In genomic region chr12:101975601-101976571, GRCm38 (mm10) we compare ENCODE assay signal across 8 mouse cellular contexts. TPM values are rescaled to one million over a fixed set of nuclear protein-coding genes. Genes with fewer than 3 reads are reported as not detected.
A peak's percentile ranks its signal among the peaks of the same experiment; 100 is the strongest.
DNase-seq lines count a peak whose midpoint lies in the region; ATAC-seq lines count a peak whose summit lies in the region.

Cpsf2 (plus strand) TSS chr12:101975988.

- ATAC-seq in hindbrain, embryonic 16.5 days: peak; percentile 98

- H3K27ac ChIP-seq in hindbrain, embryonic 16.5 days (ENCODE audit: low read depth, low read length): peak within 1 kb of the TSS; percentile 95
- H3K27ac ChIP-seq in macrophage: peak within 1 kb of the TSS; percentile 90

- DNase-seq in R1 (ENCODE audit: low read depth, low spot score): peak; percentile 87
- DNase-seq in cerebellum, postnatal 25 days: peak; percentile 88 to 94
- DNase-seq in frontal cortex, postnatal 36 days (ENCODE audit: low spot score in 2 of 2): peak; percentile 89 to 94
- DNase-seq in left cerebral cortex, adult 18-20 months (ENCODE audit: low spot score in 2 of 2): peak; percentile 67 to 86
- DNase-seq in right cerebral cortex, adult 18-20 months: peak; percentile 87
- peak; percentile 28 for DNase-seq in urinary bladder, postnatal 10 days (ENCODE audit: low spot score)

- peaks cover 18% of the 10 kb centered on the region for H3K4me1 ChIP-seq in hindbrain, embryonic 16.5 days (ENCODE audit: control insufficient read depth, insufficient read depth, low read depth, low read length)

- peak within 1 kb of the TSS; percentile 84 for H3K4me2 ChIP-seq in hindbrain, embryonic 16.5 days (ENCODE audit: low read length)

- no peaks in the 10 kb centered on the region for H3K9me3 ChIP-seq in hindbrain, embryonic 16.5 days (ENCODE audit: control insufficient read depth, low read length)

- H3K79me2 ChIP-seq in macrophage (ENCODE audit: inconsistent target): peaks cover 91% of the 10 kb centered on the region

- H3K27me3 ChIP-seq in hindbrain, embryonic 16.5 days (replicated peaks; ENCODE audit: control insufficient read depth, insufficient read depth, low read length): no peaks in the 10 kb centered on the region

- under 1% methylated on average over 51 of the region's 77 CpGs for WGBS in hindbrain, embryonic 16.5 days
- under 1% methylated on average over 67 of the region's 77 CpGs for WGBS in macrophage (ENCODE audit: missing documents)

- H3K4me3 ChIP-seq in hindbrain, embryonic 16.5 days (ENCODE audit: low read length): peak within 1 kb of the TSS; percentile 90
- peak within 1 kb of the TSS; percentile 89 for H3K4me3 ChIP-seq in macrophage (ENCODE audit: inconsistent target)

- H3K36me3 ChIP-seq in hindbrain, embryonic 16.5 days (ENCODE audit: control insufficient read depth, insufficient read depth, low read length): no peaks in the 10 kb centered on the region
- H3K36me3 ChIP-seq in macrophage (ENCODE audit: inconsistent target): no peaks in the 10 kb centered on the region

- H3K9ac ChIP-seq in hindbrain, embryonic 16.5 days (ENCODE audit: low read depth, low read length): peak within 1 kb of the TSS; percentile 79

RNA-seq across cellular contexts. Expression of gene Cpsf2, which starts in this region (rescaled TPM):
- 30.1 and 31.8 TPM in 2 replicates for polyA plus RNA-seq in hindbrain, embryonic 16.5 days (2015; fragmentation: Nextera tagmentation; extraction: Ambion mirVana)
- 10 to 100 TPM; 26.4 to 27.4 TPM for total RNA-seq in left cerebral cortex, adult 18-20 months (2021)
- 10 to 100 TPM; 10.6 to 24.1 (median 17.5) TPM for total RNA-seq in macrophage (2018; cell fraction: chromatin; rRNA removed)
- 10 to 100 TPM; 26.3 to 37.0 (median 31.0) TPM for total RNA-seq in macrophage (2018; cell fraction: cytosol; rRNA removed)
- 10 to 100 TPM; 14.4 to 39.2 (median 26.8) TPM for total RNA-seq in macrophage (2018; cell fraction: nucleus; rRNA removed)
- polyA plus RNA-seq in macrophage (2018): 24.5 to 29.8 TPM (median 25.4 TPM) in 3 replicates

Comparison
In these comparisons a context has a peak if more than half of its experiments do, and no peak if none do; other contexts are left out.
1. Peak in every context shown above with its lines: DNase-seq, ATAC-seq, H3K4me3 ChIP-seq and H3K27ac ChIP-seq.
2. DNase-seq: peak in every context shown above with its lines; median percentile 92 in frontal cortex, postnatal 36 days; 91 in cerebellum, postnatal 25 days; 87 in R1; 87 in right cerebral cortex, adult 18-20 months; 76 in left cerebral cortex, adult 18-20 months; 28 in urinary bladder, postnatal 10 days.